Mouse (Mus musculus) megakaryocyte, adult 5-6 weeks (primary cell): Measurements from ENCODE around the gene Parvb. TPM values are rescaled to one million over a fixed set of nuclear protein-coding genes. Genes with fewer than 3 reads are reported as not detected.

Source experiments
- total RNA-seq, 2 experiments: library from RNA; stranded (forward) in 1 of 2; stranded (reverse) in 1 of 2; fragments of 153-499, 151-499 nt in 1 of 2; fragments of 221-1000, 200-1000 nt in 1 of 2; gene quantifications; 2 replicates each; pipeline versions ENCODE4 v1.2.3 to v1.2.4; 2015 to 2017

Gene Parvb
- total RNA-seq, 2 experiments from 2014 or later: 10.6 to 32.7 TPM

Other genes starting within 250 kb of the Parvb start
- gene Efcab6, start 166.7 kb upstream of the Parvb start, total RNA-seq (2015): not detected in 2 replicates
- not detected in 2 replicates for gene Efcab6, start 166.7 kb upstream of the Parvb start, total RNA-seq (2017)
- not detected in 2 replicates for gene Sult4a1, start 126.3 kb upstream of the Parvb start, total RNA-seq (2015)
- not detected in 2 replicates for gene Sult4a1, start 126.3 kb upstream of the Parvb start, total RNA-seq (2017)
- not detected in 2 replicates for gene Pnpla5, start 108.9 kb upstream of the Parvb start, total RNA-seq (2015)
- gene Pnpla5, start 108.9 kb upstream of the Parvb start, total RNA-seq (2017): not detected in 2 replicates
- not detected in 2 replicates for gene Pnpla3, start 64.2 kb upstream of the Parvb start, total RNA-seq (2015)
- not detected in 2 replicates for gene Pnpla3, start 64.2 kb upstream of the Parvb start, total RNA-seq (2017)
- gene Samm50, start 39.8 kb upstream of the Parvb start, total RNA-seq (2015): 25.7 and 30.5 TPM in 2 replicates
- 26.0 and 26.4 TPM in 2 replicates for gene Samm50, start 39.8 kb upstream of the Parvb start, total RNA-seq (2017)
- gene Parvg, start 92.0 kb downstream of the Parvb start, total RNA-seq (2015): 54.9 and 59.6 TPM in 2 replicates
- gene Parvg, start 92.0 kb downstream of the Parvb start, total RNA-seq (2017): 147 and 225 TPM in 2 replicates
- gene Shisal1, start 215.1 kb downstream of the Parvb start, total RNA-seq (2015): not detected in 2 replicates
- not detected in 2 replicates for gene Shisal1, start 215.1 kb downstream of the Parvb start, total RNA-seq (2017)